Mouse (Mus musculus) hindbrain, postnatal 0 days (tissue): ENCODE measurements around the gene Mrpl46. TPM values are rescaled to one million over a fixed set of nuclear protein-coding genes. Genes with fewer than 3 reads are reported as not detected.

Source experiments
- ATAC-seq: fragments of 200-750 bp; cut with Nextera tagmentation; 2 replicates; pipeline ENCODE4 v1.8.0; 2017; ENCODE audit warnings: mild to moderate bottlenecking, moderate TSS enrichment, moderate library complexity
- DNase-seq: peaks from one replicate; pipeline ENCODE4 v3.0.0-alpha.2; 2015; ENCODE audit warnings: low spot score
- H3K27ac ChIP-seq: fragments of 300-500 bp; sonication (generic); 2 replicates; pipeline ENCODE4 v1.5.1; 2014; ENCODE audit warnings: mild to moderate bottlenecking
- H3K27me3 ChIP-seq: fragments of 300-500 bp; sonication (generic); 2 replicates; pipeline ENCODE4 v1.6.1; 2014; ENCODE audit warnings: low read length, mixed read lengths; ENCODE audit not compliant: insufficient read depth
- H3K36me3 ChIP-seq: fragments of 300-500 bp; sonication (generic); 2 replicates; pipeline ENCODE4 v1.6.1; 2014; ENCODE audit warnings: low read length, mixed read lengths; ENCODE audit not compliant: insufficient read depth
- H3K4me1 ChIP-seq: fragments of 300-500 bp; sonication (generic); 2 replicates; pipeline ENCODE4 v1.6.1; 2014; ENCODE audit warnings: antibody characterized with exemption, low read length, mixed read lengths; ENCODE audit not compliant: insufficient read depth
- H3K4me2 ChIP-seq: fragments of 300-500 bp; sonication (generic); 2 replicates; pipeline ENCODE4 v1.6.1; 2014; ENCODE audit warnings: low read depth, mild to moderate bottlenecking, low read length, moderate library complexity, mixed read lengths
- H3K4me3 ChIP-seq: fragments of 300-500 bp; sonication (generic); 2 replicates; pipeline ENCODE4 v1.5.1; 2014; ENCODE audit warnings: low read length
- H3K9ac ChIP-seq: fragments of 300-500 bp; sonication (generic); replicated peaks from 2 replicates; pipeline ENCODE4 v1.6.1; 2014; ENCODE audit warnings: mild to moderate bottlenecking, low read length, moderate library complexity, mixed read lengths
- H3K9me3 ChIP-seq: fragments of 300-500 bp; sonication (generic); 2 replicates; pipeline ENCODE4 v1.6.1; 2016; ENCODE audit warnings: low read length, mixed read lengths
- CTCF ChIP-seq: IDR thresholded peaks from 2 replicates; pipeline ENCODE4 v1.5.1; 2016; ENCODE audit warnings: antibody characterized with exemption, control low read depth, low read depth
- WGBS: fragments of 180-500 bp; shearing (Covaris S2); extraction: QIAGEN DNeasy Blood & Tissue Kit; methylation state at CpG from one replicate; pipeline ENCODE4 v1.1.7; 2014; 5-methylcytosine and 5-hydroxymethylcytosine counted together
- polyA plus RNA-seq: library from polyadenylated mRNA; unstranded; fragments of >200 nt; fragmentation: Nextera tagmentation; extraction: Ambion mirVana; gene quantifications from 2 replicates; pipeline ENCODE4 v1.2.1, GENCODE M21; 2015
- total RNA-seq: library from RNA; depleted of rRNA; stranded (reverse); fragments of >200 nt; gene quantifications from 2 replicates; pipeline ENCODE4 v1.2.3, GENCODE M21; 2014; rRNA removed

Gene Mrpl46
- 23.3 and 26.7 TPM in 2 replicates for total RNA-seq
- 71.2 and 71.4 TPM in 2 replicates for polyA plus RNA-seq

DNA sequence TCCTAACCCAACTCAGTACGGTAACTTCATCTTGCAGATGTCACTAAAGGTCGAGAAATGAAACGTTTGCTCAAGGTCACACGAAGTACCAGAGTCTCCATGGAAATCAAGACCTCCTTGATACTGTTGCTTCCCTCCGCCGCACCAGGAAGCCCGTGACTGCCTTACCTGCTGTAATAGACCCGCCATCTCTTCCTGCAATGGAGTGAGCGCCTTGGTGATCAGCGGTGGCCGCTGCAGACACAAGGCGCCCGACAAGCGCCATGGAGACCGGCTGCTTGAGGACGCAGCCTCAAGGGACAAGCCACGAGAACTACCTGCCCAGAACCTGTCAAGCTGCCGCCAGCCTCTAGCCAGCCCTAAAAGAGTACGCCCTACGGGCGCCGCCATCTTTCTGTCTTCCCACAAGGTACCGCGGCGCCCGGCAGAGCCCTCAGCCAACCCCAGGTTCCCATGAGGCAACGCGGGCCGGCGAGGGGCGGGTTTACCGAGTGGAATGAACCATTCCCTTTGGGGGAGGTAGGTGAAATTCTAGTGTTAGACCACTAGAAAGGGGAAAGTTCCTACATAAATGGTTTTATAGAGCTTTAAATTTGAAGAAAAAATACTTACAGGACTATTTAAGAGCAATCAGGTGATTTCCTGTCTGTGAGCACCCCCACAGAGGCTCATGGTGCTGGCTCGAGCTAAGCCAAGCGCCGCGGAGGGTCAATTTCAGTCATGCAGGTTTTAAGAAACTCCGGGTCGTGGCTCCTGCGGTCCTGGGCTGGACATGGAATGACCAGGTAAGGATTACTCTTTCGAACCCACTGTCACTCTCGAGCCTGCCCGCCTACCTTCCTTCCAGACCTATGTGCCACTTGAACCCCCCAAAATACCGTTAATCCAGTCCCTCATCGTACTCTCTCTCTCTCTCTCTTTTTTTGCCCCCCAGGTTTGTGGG is at the start of gene Mrpl46, which contains the start of gene Mrps11:
TSS of gene Mrpl46 (minus strand) at position 893 of the 943 bp plus-strand sequence.
TSS of gene Mrps11 (plus strand) at position 481 of the 943 bp plus-strand sequence.
- ATAC-seq (peak; percentile 98), DNase-seq (peak; percentile 94)
- peaks cover 18% of the 10 kb centered on the region for H3K36me3 ChIP-seq
- peak within 1 kb of the TSS; percentile 88 for H3K4me3 ChIP-seq
- TF ChIP-seq CTCF = 0 out of 2 replicates have a peak, but pooled peaks have one; percentile 7
- H3K4me1 ChIP-seq = peaks cover 12% of the 10 kb centered on the region; the same call in 1 of the 2 replicates
- WGBS = under 1% methylated on average over 44 of the region's 44 CpGs
- H3K27me3 ChIP-seq = no peaks in the 10 kb centered on the region
- H3K9me3 ChIP-seq = no peaks in the 10 kb centered on the region
- H3K9ac ChIP-seq = peak within 1 kb of the TSS; percentile 81
- peak within 1 kb of the TSS; percentile 98 for H3K4me2 ChIP-seq
- peak within 1 kb of the TSS; percentile 64 for H3K27ac ChIP-seq

DNA sequence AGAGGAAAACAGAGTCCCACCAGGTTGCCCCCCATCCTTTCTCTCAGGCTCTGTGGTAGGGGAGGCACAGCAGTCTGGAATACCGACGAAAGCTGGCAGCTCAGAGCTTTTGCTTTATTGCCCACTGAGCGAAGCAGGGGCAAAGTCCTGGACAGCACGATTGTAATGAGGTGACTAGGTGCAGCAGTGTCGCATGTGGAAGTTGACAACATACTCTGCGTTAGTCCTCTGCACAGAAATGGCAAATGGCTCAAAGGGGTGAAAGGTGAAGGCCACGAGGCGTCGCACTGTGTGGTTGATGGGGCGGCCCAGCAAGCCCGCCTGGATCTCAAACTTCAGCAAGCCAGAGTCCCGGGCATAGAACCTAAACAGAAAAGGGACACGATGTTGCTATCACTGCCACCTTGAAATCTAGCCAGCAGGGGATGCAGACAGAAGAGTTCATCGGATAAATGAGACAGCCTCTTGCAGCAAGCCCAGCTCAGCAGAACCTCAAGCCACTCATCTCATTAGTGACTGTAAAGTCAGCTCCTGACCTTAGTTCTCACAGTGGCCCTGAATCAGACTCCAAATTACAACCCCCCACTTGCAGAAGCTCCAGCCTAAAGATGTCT is 44.5 kb upstream of the Mrpl46 start:
- no peaks in the 10 kb centered on the region for H3K36me3 ChIP-seq
- TF ChIP-seq CTCF = no peak
- H3K4me2 ChIP-seq = no peak overlapping the region
- no peaks in the 10 kb centered on the region for H3K4me1 ChIP-seq
- H3K4me3 ChIP-seq = no peak overlapping the region
- H3K9ac ChIP-seq = no peak overlapping the region
- no peak for DNase-seq
- no peaks in the 10 kb centered on the region for H3K9me3 ChIP-seq
- ATAC-seq = no peak
- WGBS = 78% methylated on average over 14 of the region's 14 CpGs
- no peaks in the 10 kb centered on the region for H3K27me3 ChIP-seq
- no peak overlapping the region for H3K27ac ChIP-seq

DNA sequence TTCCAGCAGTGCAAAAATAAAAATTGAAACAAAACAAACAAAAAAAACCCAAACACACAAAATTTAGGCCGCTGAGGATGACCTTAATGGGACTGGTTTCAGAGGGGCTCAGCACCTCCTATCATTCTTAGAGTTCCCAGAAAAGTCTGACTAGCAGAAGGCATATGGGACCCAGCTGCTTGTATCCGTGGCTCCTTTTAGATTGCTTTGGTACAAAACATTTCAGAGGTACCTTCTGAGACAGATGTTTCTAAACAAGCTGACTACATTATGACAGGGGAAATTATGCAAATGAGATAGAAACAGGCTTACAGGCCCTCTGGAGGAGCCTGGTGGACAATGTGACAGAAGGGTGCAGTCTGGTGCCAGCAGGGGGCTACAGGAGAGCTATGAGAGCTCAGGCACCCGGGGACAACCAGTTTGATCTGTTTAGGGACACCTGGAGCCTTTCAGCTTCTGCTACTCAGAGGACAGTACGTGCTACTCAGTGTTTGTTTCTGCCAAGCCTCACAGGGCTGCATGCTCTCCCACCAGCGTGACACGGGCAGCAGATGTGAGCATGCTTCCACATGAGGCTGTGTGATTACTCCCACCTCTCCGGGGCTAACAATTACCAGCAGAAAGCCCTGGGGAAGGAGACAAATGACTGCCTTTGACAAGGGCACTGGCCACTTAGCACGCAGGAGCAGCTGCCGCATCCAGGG is 43.5 kb upstream of the Mrpl46 start:
- Histone ChIP-seq H3K4me3 (no peak overlapping the region), H3K36me3 (no peaks in the 10 kb centered on the region), H3K27me3 (no peaks in the 10 kb centered on the region), H3K27ac (peak overlapping the region; percentile 11; the same call in 1 of the 2 replicates), H3K9me3 (no peaks in the 10 kb centered on the region), H3K4me1 (no peaks in the 10 kb centered on the region), H3K9ac (no peak overlapping the region), H3K4me2 (no peak overlapping the region)
- TF ChIP-seq CTCF = no peak; the same call in 1 of the 2 replicates
- peak; percentile 49 for DNase-seq
- ATAC-seq = peak; percentile 79
- WGBS = 48% methylated on average over 9 of the region's 9 CpGs

DNA sequence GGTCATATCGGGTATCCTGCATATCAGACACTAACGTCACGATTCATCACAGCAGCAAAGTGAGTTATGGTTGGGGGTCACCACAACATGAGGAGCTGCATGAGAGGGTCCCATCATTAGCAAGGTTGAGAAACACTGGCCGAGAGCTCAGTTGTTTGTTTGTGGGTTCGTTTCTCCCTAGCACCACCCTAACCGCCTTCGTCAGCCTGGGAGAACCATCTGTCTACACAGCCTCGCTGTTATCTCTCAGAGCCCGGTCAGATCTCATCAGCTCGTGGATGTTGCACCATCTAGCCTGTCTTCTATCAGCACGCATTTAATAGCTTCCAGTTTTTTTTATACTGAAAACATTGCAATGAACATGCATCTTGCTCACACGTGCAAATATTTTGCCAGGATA is 35.0 kb upstream of the Mrpl46 start:
- H3K9me3 ChIP-seq = no peaks in the 10 kb centered on the region
- H3K9ac ChIP-seq = no peak overlapping the region
- no peak for TF ChIP-seq CTCF
- DNase-seq (no peak), ATAC-seq (no peak)
- no peak overlapping the region for H3K4me3 ChIP-seq
- H3K27ac ChIP-seq = no peak overlapping the region
- H3K4me1 ChIP-seq = peaks cover 13% of the 10 kb centered on the region
- H3K4me2 ChIP-seq = no peak overlapping the region
- 86% methylated on average over 12 of the region's 12 CpGs for WGBS
- H3K36me3 ChIP-seq = no peaks in the 10 kb centered on the region
- no peaks in the 10 kb centered on the region for H3K27me3 ChIP-seq

DNA sequence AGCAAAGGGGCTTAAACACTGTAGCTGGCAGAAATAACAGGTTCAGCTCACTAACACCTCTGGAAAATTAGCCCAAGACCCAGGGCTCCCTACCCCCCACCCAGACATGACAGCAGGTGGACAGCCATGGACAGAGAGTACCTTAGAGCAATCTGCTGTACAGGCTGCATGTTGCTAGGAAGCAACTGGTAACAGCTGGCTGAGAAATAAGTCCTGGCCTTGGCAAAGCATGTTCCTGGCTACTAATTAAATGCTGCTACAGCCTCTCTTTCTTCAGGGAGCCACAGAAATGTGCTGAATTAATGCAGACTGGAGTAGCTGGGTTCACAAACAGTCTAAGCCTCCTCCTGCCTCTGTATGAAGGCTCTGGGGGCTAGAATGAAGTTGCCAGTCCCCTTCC is 31.4 kb upstream of the Mrpl46 start:
- no peak for TF ChIP-seq CTCF
- no peaks in the 10 kb centered on the region for H3K27me3 ChIP-seq
- no peak overlapping the region for H3K9ac ChIP-seq
- H3K36me3 ChIP-seq = no peaks in the 10 kb centered on the region
- H3K9me3 ChIP-seq = no peaks in the 10 kb centered on the region
- H3K27ac ChIP-seq = peak overlapping the region; percentile 36; the same call in 1 of the 2 replicates
- H3K4me2 ChIP-seq = no peak overlapping the region
- DNase-seq = peak; percentile 34
- no peak overlapping the region for H3K4me3 ChIP-seq
- H3K4me1 ChIP-seq = peaks cover 13% of the 10 kb centered on the region
- ATAC-seq = peak; percentile 72; the same call in 1 of the 2 replicates

DNA sequence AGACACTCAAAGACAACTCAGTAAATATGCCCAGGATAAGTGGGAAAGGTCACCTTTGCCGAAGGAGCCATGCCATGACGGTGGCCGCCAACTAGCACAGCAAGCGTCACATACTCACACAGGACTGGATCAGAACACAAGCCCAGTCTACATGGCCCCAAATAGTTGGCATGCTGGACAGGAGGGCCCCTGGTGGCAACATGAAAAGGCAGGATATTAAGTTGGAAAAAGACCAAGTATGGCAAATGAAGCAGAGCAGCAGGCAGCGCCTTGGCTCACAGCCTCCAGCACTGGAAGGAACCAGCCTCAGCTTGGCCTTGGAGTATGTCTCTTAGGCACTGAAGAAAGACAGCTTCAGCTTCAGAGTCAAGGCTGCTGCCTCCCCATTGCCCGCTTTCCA is 30.5 kb upstream of the Mrpl46 start:
- peak; percentile 66 for DNase-seq

More for the DNA sequence above, 30.5 kb upstream of the Mrpl46 start:
- Histone ChIP-seq H3K27ac (peak overlapping the region; percentile 36; the same call in 1 of the 2 replicates), H3K4me3 (no peak overlapping the region), H3K4me1 (peaks cover 13% of the 10 kb centered on the region), H3K27me3 (no peaks in the 10 kb centered on the region), H3K9ac (no peak overlapping the region), H3K36me3 (no peaks in the 10 kb centered on the region), H3K4me2 (no peak overlapping the region), H3K9me3 (no peaks in the 10 kb centered on the region)
- peak; percentile 38; the same call in 1 of the 2 replicates for ATAC-seq
- peak; percentile 26; the same call in 1 of the 2 replicates for TF ChIP-seq CTCF
- 45% methylated on average over 6 of the region's 6 CpGs for WGBS
